Mouse (Mus musculus) urinary bladder, adult 18-20 months (tissue): ENCODE measurements around the gene Cfap73.

Experiments
- DNase-seq, 2 experiments: peaks; one replicate each; pipeline ENCODE4 v3.0.0; 2022; ENCODE audit warnings: low spot score in 2 of 2, mixed read lengths in 2 of 2

Cfap73 gene

GRCm38 (mm10) chr5:120612822-120613604, 21.0 kb downstream of the Cfap73 start:
- peak; percentile 99 to 100 for DNase-seq

DNA sequence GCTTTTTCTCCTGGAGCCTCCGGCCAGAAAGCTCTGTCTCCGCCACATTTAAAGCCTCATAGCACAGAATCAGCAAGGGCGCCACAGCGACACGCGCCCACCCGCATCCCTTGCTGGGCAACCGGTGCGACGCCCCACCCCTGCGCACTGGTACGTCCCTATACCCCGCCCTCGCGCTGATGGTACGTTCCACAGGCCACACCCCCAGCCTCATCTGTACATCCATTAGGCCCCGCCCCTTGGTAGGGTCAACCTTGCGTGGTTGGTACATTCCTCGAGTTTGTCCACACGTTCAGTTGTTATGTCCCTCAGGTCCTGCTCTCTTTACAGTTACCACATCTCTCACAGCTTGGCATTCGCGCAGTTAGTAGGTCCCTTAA, 21.6 kb downstream of the Cfap73 start, which contains the start of the genes Rita1 and Ddx54:
Gene Rita1 (minus strand): TSS at position 148 of the 380 bp plus-strand sequence.
Gene Ddx54 (plus strand): TSS at position 298 of the 380 bp plus-strand sequence.
- DNase-seq: peak; percentile 92 to 99

DNA sequence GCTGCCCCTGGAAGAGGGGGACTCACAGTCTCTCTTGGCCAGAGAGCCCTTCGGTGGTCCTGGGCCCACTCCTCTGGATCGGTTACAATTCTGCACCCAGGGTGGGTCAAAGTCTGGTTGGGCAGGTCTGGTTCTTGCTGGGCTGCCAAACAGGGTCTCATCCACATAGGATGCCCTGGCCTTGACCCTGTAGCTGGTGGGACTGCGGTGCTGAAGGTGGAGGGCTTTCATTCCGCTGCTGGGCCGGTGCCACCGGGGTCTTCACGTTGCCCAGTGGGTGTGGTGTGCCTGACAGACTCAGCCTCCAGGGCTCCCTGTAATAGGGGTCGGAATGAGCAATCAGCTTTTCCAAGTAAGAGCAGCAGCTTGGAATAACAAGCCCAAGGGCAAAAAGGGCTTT, 22.6 kb downstream of the Cfap73 start:
- DNase-seq: no peak

GRCm38 (mm10) chr5:120610906-120611305, 23.1 kb downstream of the Cfap73 start:
- DNase-seq: no peak

DNA sequence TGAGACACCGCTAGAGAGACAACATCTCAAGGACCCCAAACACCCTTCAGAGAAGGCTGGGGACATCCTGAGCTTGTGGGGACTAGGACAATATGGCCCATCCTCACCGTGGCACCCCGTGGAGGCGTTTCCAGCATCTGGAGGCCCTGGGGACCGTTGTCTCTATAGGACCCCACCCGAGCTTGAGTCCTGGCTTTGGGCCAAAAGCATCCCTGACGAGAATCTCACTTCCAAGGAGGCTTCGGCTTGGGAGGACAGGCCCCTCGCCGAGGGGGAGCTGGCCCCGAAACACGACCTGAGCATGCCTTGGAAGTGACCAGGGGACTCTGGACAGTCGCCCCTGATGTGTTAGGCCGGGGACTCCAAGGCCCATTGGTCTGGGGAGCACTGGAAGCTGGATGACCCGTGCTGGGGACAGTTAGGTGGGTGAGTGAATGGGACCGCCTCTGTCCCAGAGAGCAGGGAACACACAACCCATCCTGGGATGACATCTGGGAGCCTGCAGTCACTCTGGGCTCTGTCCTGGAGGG, 24.7 kb downstream of the Cfap73 start:
- no peak for DNase-seq

GRCm38 (mm10) chr5:120607335-120607734, 26.7 kb downstream of the Cfap73 start:
- DNase-seq: no peak

DNA sequence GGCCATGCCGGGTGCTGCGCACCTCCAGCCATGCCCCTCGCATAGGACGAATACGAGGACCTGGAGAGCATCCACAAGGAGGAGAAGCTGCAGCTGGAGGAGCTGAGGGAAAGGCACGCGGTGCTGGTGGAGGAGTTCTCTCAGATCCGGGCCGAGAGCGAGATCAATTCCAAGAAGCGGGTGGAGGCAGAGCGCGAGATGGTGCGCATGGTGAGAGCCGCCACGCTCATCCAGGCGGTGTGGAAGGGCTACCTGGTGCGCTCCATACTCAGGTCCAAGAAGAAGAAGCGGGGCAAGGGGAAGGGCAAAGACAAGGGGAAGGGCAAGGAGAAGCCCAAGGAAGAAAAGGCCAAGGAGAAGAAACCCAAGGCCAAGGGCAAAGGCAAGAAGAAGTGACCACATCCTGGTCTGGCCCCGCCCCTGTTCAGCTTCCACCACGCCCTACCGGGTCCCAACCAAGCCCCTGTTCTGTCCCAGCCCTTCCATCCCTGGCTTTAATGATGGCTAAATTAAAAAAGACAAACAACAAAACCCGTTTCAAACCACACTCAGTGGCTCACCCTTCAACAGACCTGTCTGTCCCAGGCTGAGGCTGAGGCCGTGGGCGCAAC, 27.3 kb downstream of the Cfap73 start:
- no peak for DNase-seq

DNA sequence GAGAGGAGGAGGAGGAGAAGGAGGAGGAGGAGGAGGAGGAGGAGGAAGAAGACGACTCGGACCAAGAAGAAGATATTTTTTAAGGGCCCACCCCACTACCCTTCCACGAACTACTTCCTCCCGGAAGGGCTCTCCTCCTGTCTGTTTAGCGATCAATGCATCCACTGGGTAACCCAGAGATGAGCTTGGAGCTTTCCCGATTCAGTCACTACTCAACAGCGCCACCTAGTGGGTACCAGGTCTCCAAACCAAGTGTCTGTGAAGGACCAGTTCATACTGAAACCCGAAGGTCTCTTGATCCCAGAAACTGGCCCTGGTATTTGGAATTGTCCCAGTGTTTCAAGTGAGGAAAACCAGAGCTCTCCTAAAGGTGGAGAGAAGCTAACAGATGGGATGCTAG, 28.3 kb downstream of the Cfap73 start:
- DNase-seq: peak; percentile 65 to 80

DNA sequence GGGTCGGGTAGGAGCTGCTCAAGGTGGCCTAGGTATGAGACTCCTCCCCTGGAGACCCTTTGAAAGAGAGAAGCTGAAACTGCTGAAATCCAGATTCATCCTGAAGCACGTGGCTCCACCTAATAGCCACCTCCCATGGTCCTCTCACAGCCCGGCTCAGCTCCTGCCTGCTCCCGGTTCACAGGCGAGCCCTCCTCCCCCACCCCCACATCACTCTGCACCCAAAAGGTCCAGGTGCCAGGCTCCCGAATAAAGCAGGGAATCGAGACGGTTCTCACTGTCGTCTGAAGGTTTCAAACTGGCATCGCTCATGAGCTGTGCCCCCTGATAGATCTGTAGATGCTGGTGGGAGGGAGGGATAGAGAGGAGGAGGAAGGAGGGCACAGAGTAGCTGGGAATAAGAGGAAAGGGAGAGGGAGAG, 28.8 kb downstream of the Cfap73 start:
- DNase-seq: no peak

GRCm38 (mm10) chr5:120604839-120605238, 29.2 kb downstream of the Cfap73 start:
- DNase-seq: peak; percentile 65 to 69

DNA sequence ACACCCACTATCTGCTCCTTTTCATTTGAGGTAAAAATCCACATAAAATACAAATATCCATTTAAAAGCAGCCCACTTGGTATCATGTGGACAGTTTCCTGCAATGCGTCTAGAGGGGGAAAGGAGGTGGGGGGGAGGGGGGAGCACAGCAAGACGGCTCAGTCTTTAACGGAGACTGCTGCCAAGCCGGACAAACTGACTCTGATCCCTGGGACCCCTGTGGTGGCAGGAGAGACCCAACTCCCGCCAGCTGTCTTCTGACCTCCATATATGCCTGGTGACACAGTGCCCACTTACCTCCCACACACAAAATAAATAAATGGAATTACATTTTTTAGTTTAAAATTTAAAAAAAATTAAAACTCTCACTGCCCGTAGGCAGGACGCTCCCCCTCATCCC, 30.5 kb downstream of the Cfap73 start:
- no peak for DNase-seq

GRCm38 (mm10) chr5:120602210-120602609, 31.8 kb downstream of the Cfap73 start:
- DNase-seq: no peak

- no peak for DNase-seq
Observed at GRCm38 (mm10) chr5:120600946-120601668, 32.9 kb downstream of the Cfap73 start.

GRCm38 (mm10) chr5:120599625-120600024, 34.4 kb downstream of the Cfap73 start:
- no peak for DNase-seq

GRCm38 (mm10) chr5:120594485-120594884, 39.5 kb downstream of the Cfap73 start:
- DNase-seq: no peak

GRCm38 (mm10) chr5:120592141-120592540, 41.9 kb downstream of the Cfap73 start:
- no peak for DNase-seq

GRCm38 (mm10) chr5:120590356-120591010, 43.6 kb downstream of the Cfap73 start:
- no peak for DNase-seq

- peak; percentile 97 to 98 for DNase-seq
Observed at GRCm38 (mm10) chr5:120588569-120589094, 45.4 kb downstream of the Cfap73 start, which contains the start of the genes Tpcn1 and Iqcd. Tpcn1 (minus strand) TSS chr5:120588673. Iqcd (plus strand) TSS chr5:120589016.

DNA sequence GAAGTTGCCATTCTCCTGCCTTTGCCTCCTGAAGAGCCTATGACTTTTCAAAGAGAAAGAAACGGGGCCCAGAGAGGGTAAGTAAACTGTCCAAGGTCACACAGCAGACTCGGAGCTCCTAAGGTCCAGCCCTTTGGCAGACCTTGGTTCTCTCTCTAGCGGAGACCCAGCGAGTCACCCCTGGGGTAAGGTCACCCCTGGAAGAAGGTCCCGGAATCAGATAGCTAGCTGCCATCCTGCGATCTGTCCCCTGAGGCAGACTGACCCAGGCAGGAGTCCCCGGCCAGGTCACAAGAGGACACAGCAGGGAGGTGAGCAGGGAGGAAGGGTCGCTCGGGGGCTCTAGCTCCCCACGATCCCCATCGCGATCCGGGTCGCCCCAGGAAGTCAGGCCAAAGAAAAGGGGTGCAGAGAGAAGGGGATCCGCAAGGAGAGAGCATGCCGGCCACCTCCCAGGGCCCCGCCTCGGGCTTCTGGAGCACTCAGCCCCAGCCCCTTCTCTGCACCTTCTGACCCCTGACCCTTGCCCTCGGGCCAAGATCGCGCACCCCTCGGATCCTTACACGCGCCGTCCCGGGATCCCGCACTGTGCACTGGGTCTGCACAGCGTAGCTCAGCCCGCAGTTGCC, 46.0 kb downstream of the Cfap73 start:
- no peak for DNase-seq

DNA sequence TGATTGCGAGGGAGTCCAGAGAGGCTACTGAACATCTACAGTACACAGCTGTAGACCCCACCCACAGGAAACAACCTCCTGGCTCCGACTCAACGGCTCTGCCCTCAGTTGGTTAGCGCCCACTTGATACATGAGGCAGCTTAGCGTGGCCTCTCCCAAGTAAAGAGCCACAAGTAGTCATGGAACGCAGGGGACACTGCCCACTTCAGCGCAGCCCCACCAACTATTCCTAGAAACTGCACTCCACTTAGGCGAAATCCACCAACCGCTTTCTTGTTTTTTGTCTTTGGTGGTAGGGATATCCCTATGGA, 46.5 kb downstream of the Cfap73 start:
- DNase-seq: no peak
